Mouse (Mus musculus) hindbrain, embryonic 13.5 days (tissue): ENCODE measurements at regions not wholly inside any gene's neighbourhood (a gene's known extent, or its start where the extent isn't known, plus 50 kb on each side); places are given as distances from the start of the nearest gene placed in this dataset.

Experiments
- ATAC-seq: fragments of 200-750 bp; cut with Nextera tagmentation; 2 replicates; pipeline ENCODE4 v1.8.0; 2017; ENCODE audit warnings: moderate TSS enrichment; ENCODE audit not compliant: low FRiP score
- H3K27ac ChIP-seq: fragments of 300-500 bp; sonication (generic); 2 replicates; pipeline ENCODE4 v1.5.1; 2015; ENCODE audit warnings: inconsistent platforms, mild to moderate bottlenecking, moderate library complexity
- H3K27me3 ChIP-seq: fragments of 300-500 bp; sonication (generic); 2 replicates; pipeline ENCODE4 v1.6.1; 2015; ENCODE audit warnings: mild to moderate bottlenecking, inconsistent platforms
- H3K36me3 ChIP-seq: fragments of 300-500 bp; sonication (generic); 2 replicates; pipeline ENCODE4 v1.6.1; 2015; ENCODE audit warnings: mild to moderate bottlenecking, inconsistent platforms
- H3K4me1 ChIP-seq: fragments of 300-500 bp; sonication (generic); replicated peaks from 2 replicates; pipeline ENCODE4 v1.6.1; 2015; ENCODE audit warnings: inconsistent platforms
- H3K4me2 ChIP-seq: fragments of 300-500 bp; sonication (generic); 2 replicates; pipeline ENCODE4 v1.6.1; 2015; ENCODE audit warnings: inconsistent platforms, mild to moderate bottlenecking, moderate library complexity
- H3K4me3 ChIP-seq: fragments of 300-500 bp; sonication (generic); 2 replicates; pipeline ENCODE4 v1.5.1; 2015; ENCODE audit warnings: mild to moderate bottlenecking, inconsistent platforms
- H3K9ac ChIP-seq: fragments of 300-500 bp; sonication (generic); 2 replicates; pipeline ENCODE4 v1.6.1; 2015; ENCODE audit warnings: mild to moderate bottlenecking, inconsistent platforms
- H3K9me3 ChIP-seq: fragments of 300-500 bp; sonication (generic); 2 replicates; pipeline ENCODE4 v1.6.1; 2016; ENCODE audit warnings: inconsistent platforms
- WGBS: fragments of 180-500 bp; shearing (Covaris S2); methylation state at CpG from one replicate; pipeline ENCODE4 v1.1.7; 2015; 5-methylcytosine and 5-hydroxymethylcytosine counted together

DNA sequence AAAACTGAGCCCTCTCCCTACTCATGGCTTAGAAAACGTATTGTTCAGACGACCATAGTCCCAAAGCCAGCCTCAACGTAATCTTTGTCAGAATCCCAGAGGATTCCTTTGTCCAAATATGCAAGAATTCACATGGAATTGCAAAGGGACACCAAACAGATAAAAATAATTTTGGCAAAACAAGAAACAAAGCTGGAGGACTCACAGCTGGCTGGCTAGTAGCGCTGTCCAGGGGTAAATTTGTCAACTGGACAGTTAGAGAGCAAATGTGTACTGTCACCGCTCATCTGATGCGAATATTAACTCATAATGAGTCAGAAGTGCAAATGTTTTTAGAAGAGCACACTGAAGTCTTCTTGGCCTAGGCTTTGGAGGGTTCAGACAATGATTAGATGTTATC is 60.5 kb upstream of the Plcl2 start:
- no peaks in the 10 kb centered on the region for H3K9me3 ChIP-seq
- no peak overlapping the region for H3K4me2 ChIP-seq
- no peak overlapping the region for H3K27ac ChIP-seq
- H3K36me3 ChIP-seq = no peaks in the 10 kb centered on the region
- 89% methylated on average over 6 of the region's 6 CpGs for WGBS
- no peaks in the 10 kb centered on the region for H3K4me1 ChIP-seq
- ATAC-seq = no peak
- H3K9ac ChIP-seq = no peak overlapping the region
- no peak overlapping the region for H3K4me3 ChIP-seq
- H3K27me3 ChIP-seq = no peaks in the 10 kb centered on the region

- WGBS = 89% methylated on average over 3 of the region's 3 CpGs
- no peak for ATAC-seq
- Histone ChIP-seq H3K9ac (no peak overlapping the region), H3K4me3 (no peak overlapping the region), H3K9me3 (no peaks in the 10 kb centered on the region), H3K4me2 (no peak overlapping the region), H3K36me3 (no peaks in the 10 kb centered on the region), H3K27me3 (no peaks in the 10 kb centered on the region), H3K27ac (no peak overlapping the region), H3K4me1 (no peaks in the 10 kb centered on the region)
These were observed 57.6 kb upstream of the Plcl2 start for GRCm38 (mm10) chr17:50451606-50452005.

DNA sequence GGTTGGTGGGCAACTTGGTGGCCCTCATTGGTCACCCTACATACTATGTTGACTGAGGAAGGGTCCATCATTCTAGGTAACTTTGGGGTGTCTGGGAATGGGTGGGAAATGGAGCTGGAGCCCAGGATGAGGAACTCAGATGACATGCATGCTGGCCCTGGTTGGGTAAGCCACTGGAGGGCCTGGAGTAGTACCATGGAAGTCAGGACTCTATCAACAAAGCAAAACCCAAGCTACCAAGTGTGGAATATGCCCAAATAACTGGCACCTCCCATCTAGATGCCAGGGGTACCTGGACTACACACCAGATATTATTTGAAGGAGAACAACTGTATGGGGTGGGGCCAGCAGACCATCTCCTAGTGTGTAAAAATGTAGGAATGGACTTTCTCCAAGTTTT is 55.7 kb upstream of the Plcl2 start:
- no peaks in the 10 kb centered on the region for H3K4me1 ChIP-seq
- ATAC-seq = no peak
- no peaks in the 10 kb centered on the region for H3K27me3 ChIP-seq

GRCm38 (mm10) chr17:50453956-50454355 is 55.2 kb upstream of the Plcl2 start:
- Histone ChIP-seq H3K9ac (no peak overlapping the region), H3K9me3 (no peaks in the 10 kb centered on the region), H3K27ac (no peak overlapping the region), H3K4me2 (no peak overlapping the region), H3K4me1 (no peaks in the 10 kb centered on the region), H3K4me3 (no peak overlapping the region), H3K36me3 (no peaks in the 10 kb centered on the region), H3K27me3 (no peaks in the 10 kb centered on the region)
- WGBS = 94% methylated on average over 5 of the region's 5 CpGs
- no peak for ATAC-seq

More for the DNA sequence above, 55.7 kb upstream of the Plcl2 start:
- no peak overlapping the region for H3K4me3 ChIP-seq
- H3K9me3 ChIP-seq = no peaks in the 10 kb centered on the region
- H3K9ac ChIP-seq = no peak overlapping the region
- H3K36me3 ChIP-seq = no peaks in the 10 kb centered on the region
- no peak overlapping the region for H3K4me2 ChIP-seq
- H3K27ac ChIP-seq = no peak overlapping the region

DNA sequence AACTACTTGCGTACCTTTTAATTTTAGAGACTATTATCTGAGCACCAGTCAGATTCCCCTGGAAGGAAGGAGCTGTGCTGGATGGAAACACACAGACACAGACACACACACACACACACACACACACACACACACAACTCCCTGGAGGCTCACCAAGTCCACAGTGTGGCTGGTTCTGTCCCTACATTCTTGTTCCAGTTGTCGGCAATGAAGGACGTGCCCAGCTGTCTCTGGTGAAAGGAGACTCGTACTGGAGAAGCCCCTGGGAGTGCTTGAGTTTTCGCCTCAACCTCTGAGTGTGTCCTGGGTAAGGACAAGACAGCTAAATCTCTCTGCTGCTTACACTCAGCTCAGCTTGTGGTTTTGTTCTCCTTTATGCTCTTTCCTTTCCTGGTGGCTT is 54.3 kb upstream of the Plcl2 start:
- Histone ChIP-seq H3K9ac (no peak overlapping the region), H3K4me3 (no peak overlapping the region), H3K9me3 (no peaks in the 10 kb centered on the region), H3K27me3 (no peaks in the 10 kb centered on the region), H3K36me3 (no peaks in the 10 kb centered on the region), H3K4me2 (no peak overlapping the region), H3K4me1 (no peaks in the 10 kb centered on the region), H3K27ac (no peak overlapping the region)
- 70% methylated on average over 5 of the region's 5 CpGs for WGBS
- ATAC-seq = no peak

DNA sequence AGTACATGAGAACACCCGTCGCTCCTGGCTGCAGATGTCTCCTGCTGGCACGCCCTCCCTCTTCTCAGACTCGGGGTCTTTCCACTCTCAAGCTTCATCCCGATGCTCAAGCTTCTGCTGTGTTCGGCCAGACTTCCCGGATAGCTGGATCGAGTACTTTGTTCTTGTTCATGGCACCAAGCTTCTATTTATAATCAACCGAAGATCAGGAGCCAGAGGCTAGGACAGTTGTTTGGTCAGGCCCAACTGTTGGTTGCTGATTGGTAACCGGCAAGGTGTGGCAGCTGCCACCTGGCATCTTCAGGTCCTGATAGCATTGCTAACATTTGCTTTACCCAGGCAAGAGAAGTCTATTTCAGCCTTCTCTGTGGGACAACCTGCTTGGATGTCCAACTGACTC is 53.5 kb upstream of the Plcl2 start:
- Histone ChIP-seq H3K36me3 (no peaks in the 10 kb centered on the region), H3K4me1 (no peaks in the 10 kb centered on the region), H3K4me3 (no peak overlapping the region), H3K27me3 (no peaks in the 10 kb centered on the region), H3K9me3 (no peaks in the 10 kb centered on the region), H3K4me2 (no peak overlapping the region), H3K9ac (no peak overlapping the region), H3K27ac (no peak overlapping the region)
- 94% methylated on average over 10 of the region's 10 CpGs for WGBS
- ATAC-seq = no peak

GRCm38 (mm10) chr17:50457053-50457697 is 52.0 kb upstream of the Plcl2 start:
- Histone ChIP-seq H3K4me2 (no peak overlapping the region), H3K9ac (no peak overlapping the region), H3K27me3 (no peaks in the 10 kb centered on the region), H3K4me3 (no peak overlapping the region), H3K4me1 (no peaks in the 10 kb centered on the region), H3K36me3 (no peaks in the 10 kb centered on the region), H3K27ac (no peak overlapping the region), H3K9me3 (no peaks in the 10 kb centered on the region)
- WGBS = 94% methylated on average over 6 of the region's 6 CpGs
- no peak for ATAC-seq

- no peak overlapping the region for H3K9ac ChIP-seq
- H3K27me3 ChIP-seq = no peaks in the 10 kb centered on the region
- no peaks in the 10 kb centered on the region for H3K36me3 ChIP-seq
- H3K9me3 ChIP-seq = no peaks in the 10 kb centered on the region
- no peaks in the 10 kb centered on the region for H3K4me1 ChIP-seq
- ATAC-seq = no peak
- H3K27ac ChIP-seq = no peak overlapping the region
- 90% methylated on average over 4 of the region's 4 CpGs for WGBS
- no peak overlapping the region for H3K4me3 ChIP-seq
- no peak overlapping the region for H3K4me2 ChIP-seq
These were observed 51.0 kb upstream of the Plcl2 start for GRCm38 (mm10) chr17:50458232-50458631.
